Mouse (Mus musculus) urinary bladder, adult 18-20 months (tissue): ENCODE results near the gene Sult2b1.

Experiments
- DNase-seq, 2 experiments: peaks; one replicate each; pipeline ENCODE4 v3.0.0; 2022; ENCODE audit warnings: low spot score in 2 of 2, mixed read lengths in 2 of 2

Gene Sult2b1

DNA sequence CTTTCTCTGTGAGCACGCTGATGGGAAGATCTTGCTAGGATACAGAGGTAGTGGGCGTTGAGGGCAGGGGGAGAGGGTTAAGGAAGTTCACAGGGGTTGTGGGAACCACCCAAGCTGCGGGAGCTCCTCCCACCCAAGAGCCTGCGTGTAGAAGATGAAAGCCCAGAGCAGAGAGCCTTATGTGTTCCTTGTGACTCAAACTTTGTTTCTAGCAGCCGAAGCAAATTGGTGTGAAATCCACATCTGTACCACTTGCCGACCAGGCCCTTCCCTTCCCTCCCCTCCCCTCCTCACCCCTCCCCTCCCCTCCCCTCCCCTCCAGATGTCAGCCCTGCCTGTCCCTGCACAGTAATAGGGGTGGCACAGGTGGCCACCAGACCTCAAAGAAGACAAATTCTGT, 89.4 kb downstream of the Sult2b1 start:
- no peak for DNase-seq

DNA sequence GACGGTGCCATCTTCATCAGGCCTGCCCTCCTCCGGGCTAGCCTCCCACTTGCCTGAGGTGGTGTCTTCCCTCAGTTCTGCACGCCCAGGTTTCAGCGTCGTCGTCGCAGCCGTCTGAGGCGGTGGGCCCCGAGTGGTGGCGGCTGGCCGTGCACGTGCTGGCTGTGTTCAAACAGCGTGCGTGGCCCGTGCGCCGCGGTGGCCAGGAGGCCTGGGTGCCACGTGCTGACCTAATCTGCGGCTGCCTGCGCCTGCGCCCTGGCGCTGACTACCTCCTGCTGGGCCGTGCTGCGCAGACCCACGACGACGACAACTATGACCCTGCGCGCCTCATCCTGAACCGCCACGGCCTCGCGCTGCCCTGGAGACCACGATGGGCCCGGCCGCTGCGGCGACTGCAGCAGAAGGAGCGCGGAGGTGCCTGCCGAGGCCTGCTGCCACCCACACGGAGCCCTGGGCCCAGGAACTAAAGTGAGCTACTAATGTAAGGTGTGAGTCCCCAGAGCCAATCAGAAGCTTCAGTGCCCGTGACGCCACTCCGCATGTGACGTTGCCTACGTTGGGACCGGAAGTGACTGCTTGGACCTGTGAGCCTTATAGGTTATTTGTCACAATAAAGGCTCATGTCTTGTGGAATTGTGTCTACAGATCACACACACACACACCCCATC, 90.4 kb downstream of the Sult2b1 start, which contains the start of gene Sec1:
TSS of gene Sec1 (minus strand) at position 482 of the 671 bp plus-strand sequence.
- DNase-seq, result no peak

DNA sequence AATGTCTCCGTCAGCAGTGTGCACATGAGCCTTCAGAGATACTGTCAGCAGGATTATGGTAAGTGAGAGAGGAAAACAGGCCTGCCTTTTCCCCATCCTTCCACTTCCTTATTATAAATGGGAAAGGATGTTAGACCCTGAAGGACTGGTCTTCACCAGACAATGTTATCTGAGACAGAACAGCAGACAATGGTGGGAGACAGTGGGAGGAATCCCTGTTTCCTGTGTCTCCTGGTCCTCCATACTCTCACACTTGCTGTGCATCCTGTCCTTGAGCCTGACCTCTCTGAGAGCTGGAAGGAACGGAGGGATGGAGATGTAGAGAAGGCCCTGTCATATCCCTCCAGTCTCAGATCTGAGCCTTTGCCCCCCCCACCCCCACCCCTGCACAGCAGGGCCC, 92.1 kb downstream of the Sult2b1 start:
- no peak for DNase-seq

DNA sequence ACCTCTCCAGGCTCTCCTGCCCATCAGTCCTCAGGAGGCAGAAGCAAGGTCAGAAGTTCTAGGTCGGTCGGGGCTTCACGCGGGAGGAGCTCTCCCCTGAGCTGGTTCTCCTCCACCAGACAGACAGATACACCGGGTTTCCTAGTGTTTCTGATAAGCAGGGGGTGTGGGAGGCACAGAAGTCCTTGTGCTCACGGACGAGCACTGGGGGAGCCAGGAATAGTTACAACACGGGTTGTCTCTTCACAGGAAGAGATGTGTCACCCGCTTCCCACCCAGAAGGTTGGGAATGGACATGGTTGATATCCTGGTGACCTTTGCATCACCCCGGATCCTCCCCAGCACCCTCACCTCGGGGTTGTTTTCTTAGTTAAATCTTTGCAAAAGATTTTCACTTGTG, 94.7 kb downstream of the Sult2b1 start:
- DNase-seq, result no peak

DNA sequence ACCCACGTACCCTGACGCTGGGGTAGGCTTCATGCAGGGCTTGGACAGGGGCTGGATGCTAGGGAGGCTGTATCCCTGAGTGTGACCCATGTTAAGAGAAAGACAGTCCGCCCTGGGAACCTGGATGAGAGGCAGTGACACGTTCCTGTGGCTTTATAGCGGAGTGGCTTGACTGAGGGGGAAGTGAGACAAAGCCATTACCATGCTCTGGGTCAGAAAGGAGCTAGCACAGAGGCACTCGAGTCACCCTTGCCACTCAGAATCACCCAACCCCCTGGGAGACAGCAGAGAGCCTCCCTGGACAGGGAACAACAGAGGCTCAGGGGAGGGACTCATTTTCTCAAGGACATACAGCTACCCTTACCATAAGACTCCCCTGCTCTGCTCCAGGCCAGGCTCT, 95.4 kb downstream of the Sult2b1 start:
- DNase-seq, result no peak

DNA sequence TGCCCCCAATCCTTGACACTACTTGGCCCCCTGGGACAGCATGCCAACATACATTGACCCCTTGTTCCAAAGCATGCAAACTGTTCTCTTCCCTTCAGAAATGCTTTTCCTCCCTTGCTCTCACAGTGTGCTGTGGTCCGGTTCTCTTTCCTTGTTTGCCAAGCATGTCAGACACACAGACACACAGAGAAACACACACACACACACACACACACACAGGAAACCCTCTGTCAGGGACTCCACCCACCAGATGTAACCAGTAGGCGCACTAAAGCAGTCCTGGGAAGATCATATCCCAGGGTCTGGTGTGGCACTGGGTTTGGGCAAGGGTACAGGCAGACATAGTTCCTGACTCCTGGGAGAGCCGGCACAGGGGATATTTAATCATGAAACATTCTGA, 97.6 kb downstream of the Sult2b1 start:
- no peak for DNase-seq

DNA sequence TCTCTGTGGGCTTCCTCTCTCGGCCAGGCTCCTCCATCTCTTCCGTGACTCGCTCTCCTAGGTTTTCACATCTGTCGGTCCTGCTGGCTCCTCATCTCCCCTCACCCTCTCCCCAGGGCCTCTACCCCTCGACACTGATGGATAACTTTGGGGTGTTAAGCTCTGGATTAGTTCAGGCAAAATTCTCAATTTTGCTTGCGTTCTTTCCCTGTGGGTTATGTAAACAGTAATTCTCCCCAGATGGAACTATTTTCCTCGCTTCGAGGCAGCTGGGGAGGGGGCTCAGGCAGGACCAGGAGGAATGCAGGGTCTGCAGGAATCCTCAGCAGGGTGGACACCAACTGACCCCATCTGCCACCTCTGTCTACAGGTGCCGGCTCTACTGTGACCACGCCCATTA, 98.7 kb downstream of the Sult2b1 start:
- DNase-seq, result no peak

DNA sequence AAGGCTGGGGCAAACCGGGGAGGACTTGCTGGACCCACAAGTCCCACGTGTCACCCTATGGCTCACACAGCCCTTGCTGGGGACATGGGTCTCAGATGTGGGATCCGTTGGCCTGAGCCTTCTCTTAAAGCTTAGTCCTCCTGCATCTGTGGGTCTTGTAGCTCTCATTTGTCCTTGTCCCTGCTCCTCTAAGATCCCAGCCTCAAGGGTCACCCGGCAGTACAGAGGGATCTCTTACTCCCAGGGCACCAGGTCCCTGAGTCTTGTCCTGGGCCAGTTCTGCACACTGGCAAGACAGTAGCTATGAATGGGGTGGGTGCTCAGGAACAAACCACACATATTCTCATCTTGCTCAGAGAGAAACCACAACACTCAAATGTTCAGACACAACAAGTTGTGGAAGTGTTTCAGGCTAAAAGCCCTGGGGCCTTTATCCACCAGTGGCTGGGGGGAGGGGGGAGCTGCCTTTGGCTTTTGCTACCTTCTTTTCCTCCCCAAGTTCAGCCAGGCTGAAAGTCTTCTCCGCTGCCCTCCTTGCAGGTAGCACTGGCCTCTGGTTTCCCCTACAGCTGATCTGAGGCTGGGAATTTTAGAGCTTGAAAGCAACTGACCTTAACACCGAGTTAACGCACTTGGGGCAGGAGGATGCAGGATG, 100.9 kb downstream of the Sult2b1 start, which contains the start of gene Ntn5:
TSS of gene Ntn5 (plus strand) at position 627 of the 655 bp plus-strand sequence.
- no peak for DNase-seq

DNA sequence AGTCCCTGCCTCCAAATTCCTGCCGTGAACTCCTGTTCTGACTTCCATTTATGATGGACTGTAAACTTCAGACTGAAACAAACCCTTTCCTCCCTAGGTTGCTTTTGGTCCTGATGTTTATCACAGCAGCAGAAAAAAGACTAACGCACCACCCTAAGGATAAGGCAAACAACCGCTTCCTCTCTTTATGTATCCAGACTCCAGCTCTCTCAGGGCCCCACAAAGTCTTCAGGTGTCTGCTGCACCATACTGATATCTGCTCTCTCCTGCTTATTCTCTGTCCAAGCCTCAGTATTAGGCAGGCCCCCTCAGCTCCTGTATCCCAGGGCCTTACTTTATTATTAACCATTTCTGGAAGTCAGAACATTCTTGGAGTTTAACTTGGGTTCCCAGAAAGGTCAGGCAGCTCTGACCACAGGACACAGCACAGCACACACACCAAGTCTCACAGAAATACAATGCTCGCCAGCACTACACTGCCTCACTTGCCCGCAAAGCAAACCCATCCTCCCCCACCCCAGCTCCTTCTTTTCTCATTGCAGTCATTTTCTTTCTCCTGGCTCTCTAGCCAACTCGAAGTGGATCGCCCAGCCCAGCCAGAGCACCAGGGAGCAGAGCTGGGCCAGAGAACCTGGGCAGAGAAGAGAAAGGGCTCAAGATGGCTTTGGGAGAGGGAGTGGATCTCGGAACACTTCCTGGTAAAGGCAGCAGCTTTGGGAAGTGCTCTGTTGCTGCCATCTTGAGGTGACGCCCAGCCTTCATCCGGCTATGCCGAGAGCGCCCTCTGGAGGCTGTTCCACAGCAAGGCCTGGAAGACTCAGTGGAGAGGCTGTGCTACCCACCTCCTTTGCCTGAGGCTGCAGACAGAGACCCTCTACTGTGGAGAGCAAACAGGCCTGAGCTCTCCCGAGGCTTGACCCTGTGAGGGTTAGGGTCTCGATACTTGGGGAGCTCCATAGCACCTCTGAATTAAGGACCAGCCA, 102.0 kb downstream of the Sult2b1 start:
- DNase-seq, result peak; percentile 72 to 81

DNA sequence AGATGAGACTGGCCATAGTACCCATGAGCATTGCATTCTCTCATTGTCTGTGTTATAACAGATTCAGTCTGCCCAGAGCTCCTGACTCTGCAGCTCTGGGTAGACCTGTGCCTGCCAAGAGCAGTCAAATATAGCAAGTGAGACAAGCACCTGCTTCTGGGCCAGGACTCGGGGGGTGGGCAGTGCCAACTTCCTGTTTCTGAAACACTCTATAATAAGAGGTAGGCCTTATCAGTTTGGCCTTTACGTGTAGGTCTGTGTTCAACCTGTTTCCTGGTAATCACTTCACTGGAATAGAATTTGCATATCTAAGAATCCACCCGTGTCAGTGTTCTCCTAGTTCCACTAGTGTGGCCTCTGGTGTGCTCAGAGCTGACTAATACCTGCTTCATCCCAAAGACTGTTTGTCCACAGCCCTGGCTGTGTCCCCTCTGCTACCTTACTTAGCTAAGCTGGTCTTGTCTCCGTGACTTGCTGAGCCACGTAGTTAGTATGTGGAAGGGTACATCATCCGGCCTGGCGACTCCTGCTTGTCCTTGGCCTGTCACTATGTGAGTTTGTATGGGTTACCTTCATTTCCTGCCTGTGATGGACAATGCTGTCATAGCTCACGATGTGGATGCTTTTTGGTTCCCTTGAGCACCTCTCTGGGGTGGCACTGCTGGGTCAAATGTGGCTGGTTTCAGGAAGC, 103.3 kb downstream of the Sult2b1 start:
- no peak for DNase-seq
